Mouse (Mus musculus): ENCODE measurements around the gene Plch1.

- TF ChIP-seq CTCF (IDR thresholded peaks at IDR 0.05) (no peak), EP300 (IDR thresholded peaks at IDR 0.05) (no peak)
Measured at GRCm38 (mm10) chr3:63897177-63897576, 2.1 kb downstream of the Plch1 start.
